Comparison of ENCODE assay signal across 7 mouse cellular contexts in the genomic region with DNA sequence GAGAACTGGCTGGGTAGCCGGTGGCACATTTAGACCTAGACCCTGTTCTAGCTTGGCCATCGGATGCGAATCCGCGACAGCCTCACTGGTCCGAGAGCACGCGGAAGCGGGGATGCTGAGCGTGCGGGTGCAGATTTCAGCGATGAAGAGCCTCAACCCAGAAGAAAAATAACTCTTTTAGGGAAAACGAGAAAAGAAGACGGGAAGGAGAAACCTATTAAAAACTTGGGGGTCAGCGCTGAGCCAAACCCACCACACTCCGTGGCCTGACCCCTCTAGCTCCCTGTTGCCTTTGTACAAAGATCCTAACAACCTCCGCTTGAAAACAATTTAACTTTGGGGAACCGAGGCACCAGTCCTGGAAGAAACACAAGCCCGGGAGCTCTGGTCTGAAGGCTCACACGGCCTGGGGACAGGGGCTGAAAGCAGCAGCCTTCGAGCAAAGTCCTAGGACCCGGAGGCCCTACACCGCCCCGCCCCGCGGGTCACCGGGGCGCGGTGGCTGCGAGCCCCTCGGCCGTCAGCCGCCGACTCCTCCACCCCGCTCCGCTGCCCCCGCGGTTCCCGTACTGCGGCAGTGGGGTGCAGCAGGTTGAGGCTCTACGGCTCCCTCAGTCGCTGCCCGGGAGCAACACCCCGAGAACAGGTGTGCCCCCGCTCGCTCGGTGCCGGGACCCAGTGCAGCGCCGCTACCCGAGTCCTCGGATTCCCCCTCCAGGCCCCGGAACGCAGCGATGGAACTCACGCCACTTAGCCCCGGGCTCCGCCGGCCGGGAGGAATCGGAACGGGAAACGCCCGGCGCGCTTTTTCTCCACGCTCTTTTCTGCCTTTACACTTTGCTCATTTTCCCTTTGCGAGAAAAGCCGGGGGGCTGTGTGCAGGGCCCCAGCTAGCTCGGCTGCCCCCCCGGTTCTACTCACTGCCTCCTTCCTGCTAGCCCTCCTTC. TPM values are rescaled to one million over a fixed set of nuclear protein-coding genes. Genes with fewer than 3 reads are reported as not detected.
DNase-seq lines count a peak whose midpoint lies in the region; ATAC-seq and TF ChIP-seq lines count a peak whose summit lies in the region.

No protein-coding gene starts in this region.

- no peaks in the 10 kb centered on the region for H3K36me3 ChIP-seq in kidney, postnatal 0 days (ENCODE audit: insufficient read depth, low read length)
- H3K36me3 ChIP-seq in midbrain, embryonic 13.5 days = no peaks in the 10 kb centered on the region

- H3K27me3 ChIP-seq in kidney, postnatal 0 days (ENCODE audit: insufficient read depth, low read length) = peaks cover 62% of the 10 kb centered on the region
- H3K27me3 ChIP-seq in midbrain, embryonic 13.5 days = peaks cover 86% of the 10 kb centered on the region

- peaks cover 13% of the 10 kb centered on the region; the same call in 1 of the 2 replicates for H3K4me1 ChIP-seq in kidney, postnatal 0 days (replicated peaks; ENCODE audit: insufficient read depth, low read length)
- peaks cover 37% of the 10 kb centered on the region for H3K4me1 ChIP-seq in midbrain, embryonic 13.5 days (replicated peaks)

- no peak overlapping the region for H3K27ac ChIP-seq in kidney, postnatal 0 days
- H3K27ac ChIP-seq in midbrain, embryonic 13.5 days = peak overlapping the region; percentile 87

- H3K9ac ChIP-seq in kidney, postnatal 0 days (ENCODE audit: low read depth, low read length) = no peak overlapping the region
- H3K9ac ChIP-seq in midbrain, embryonic 13.5 days (replicated peaks) = peak overlapping the region; percentile 80

- DNase-seq in right cerebral cortex, postnatal 25 days = peak; percentile 15
- DNase-seq in right cerebral cortex, postnatal 14 days = no peak
- peak; percentile 33 to 45 for DNase-seq in cerebellum, postnatal 25 days
- peak; percentile 20 to 36 for DNase-seq in gastrocnemius, postnatal 4 days (ENCODE audit: low spot score in 2 of 2)
- no peak for DNase-seq in kidney, postnatal 0 days (ENCODE audit: low spot score)
- no peak for DNase-seq in frontal cortex, postnatal 25 days (ENCODE audit: low spot score in 2 of 2)

- no peak for TF ChIP-seq CTCF in kidney, postnatal 0 days (IDR thresholded peaks at IDR 0.05; ENCODE audit: low read depth)

- peak overlapping the region; percentile 75 for H3K4me2 ChIP-seq in kidney, postnatal 0 days (ENCODE audit: low read length)
- H3K4me2 ChIP-seq in midbrain, embryonic 13.5 days (replicated peaks) = peak overlapping the region; percentile 79

- under 1% methylated on average over 69 of the region's 71 CpGs for WGBS in kidney, postnatal 0 days
- under 1% methylated on average over 71 of the region's 71 CpGs for WGBS in midbrain, embryonic 13.5 days

- no peak for ATAC-seq in kidney, postnatal 0 days (replicated peaks; ENCODE audit: low FRiP score, low read depth)
- no peak for ATAC-seq in midbrain, embryonic 13.5 days

- no peaks in the 10 kb centered on the region for H3K9me3 ChIP-seq in kidney, postnatal 0 days (replicated peaks; ENCODE audit: low read length)
- H3K9me3 ChIP-seq in midbrain, embryonic 13.5 days = no peaks in the 10 kb centered on the region

- H3K4me3 ChIP-seq in kidney, postnatal 0 days (replicated peaks; ENCODE audit: low read depth, low read length) = peak overlapping the region; percentile 37
- H3K4me3 ChIP-seq in midbrain, embryonic 13.5 days (replicated peaks) = peak overlapping the region; percentile 53

RNA-seq across cellular contexts. Expression of a gene that starts 2.7 kb away (rescaled TPM):
- total RNA-seq in gastrocnemius, postnatal 4 days (2021) = 10 to 100 TPM; 65.9 to 69.9 TPM
- 60.8 and 62.1 TPM in 2 replicates for polyA plus RNA-seq in kidney, postnatal 0 days (2015; fragmentation: Nextera tagmentation; extraction: Ambion mirVana)
- 124 and 134 TPM in 2 replicates for polyA plus RNA-seq in midbrain, embryonic 13.5 days (2015; fragmentation: Nextera tagmentation; extraction: Ambion mirVana)

RNA-seq across cellular contexts. Expression of a gene that starts 56.0 kb away (rescaled TPM):
- 100 to 1,000 TPM in 1 of 2 experiments, 10 to 100 TPM in 1; 98.8 to 101 TPM for total RNA-seq in gastrocnemius, postnatal 4 days (2021)
- 114 and 127 TPM in 2 replicates for polyA plus RNA-seq in kidney, postnatal 0 days (2015; fragmentation: Nextera tagmentation; extraction: Ambion mirVana)
- polyA plus RNA-seq in midbrain, embryonic 13.5 days (2015; fragmentation: Nextera tagmentation; extraction: Ambion mirVana) = 190 and 195 TPM in 2 replicates

Comparison
In these comparisons a context has a peak if more than half of its experiments do, and no peak if none do; other contexts are left out.
1. DNase-seq: peak in right cerebral cortex, postnatal 25 days (single experiment), cerebellum, postnatal 25 days (2 of 2) and gastrocnemius, postnatal 4 days (2 of 2); none in right cerebral cortex, postnatal 14 days (single experiment), kidney, postnatal 0 days (single experiment) and frontal cortex, postnatal 25 days (0 of 2).